25 mouse cellular contexts compared by ENCODE assay signal in the genomic region with DNA sequence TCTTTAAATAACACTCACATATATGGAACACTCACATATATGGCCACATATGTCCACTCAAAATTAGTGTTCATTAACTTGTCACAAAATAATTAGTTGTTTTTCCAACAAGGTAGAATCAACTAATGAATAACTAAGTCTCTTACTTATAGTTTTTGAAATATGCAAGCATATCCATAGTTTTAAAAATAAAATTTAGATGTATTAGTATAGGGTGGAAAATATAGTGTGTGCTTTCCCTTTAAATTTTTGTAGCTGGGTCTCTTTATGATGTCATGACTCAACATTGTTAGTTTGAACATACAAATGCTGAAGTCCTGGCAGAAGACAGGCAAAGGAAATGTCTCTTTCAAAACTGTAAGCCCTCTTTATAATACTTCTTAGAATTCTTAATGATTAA. TPM values are rescaled to one million over a fixed set of nuclear protein-coding genes. Genes with fewer than 3 reads are reported as not detected.
"Had no signal": no experiment of that assay in that cellular context is flagged by ENCODE, and none has a peak within 500 bp of the region (broad histone marks: within the 10 kb centered on the region; RNA-seq: fewer than 3 reads in every experiment).

Gene Cylc1 (plus strand): TSS at position 301 of the 400 bp plus-strand sequence.

- H3K4me1 ChIP-seq: neural tube, embryonic 12.5 days; neural tube, embryonic 13.5 days; neural tube, embryonic 15.5 days; stomach, embryonic 15.5 days had no signal

- H3K27ac ChIP-seq: neural tube, embryonic 12.5 days; neural tube, embryonic 13.5 days; neural tube, embryonic 15.5 days; stomach, embryonic 15.5 days; stomach, postnatal 0 days had no signal

- DNase-seq: retina, postnatal 1 day; right cerebral cortex, adult 18-20 months; right cerebral cortex, postnatal 14 days; right cerebral cortex, postnatal 25 days; right cerebral cortex, postnatal 4 days; spleen, adult 18-20 months; thymus, adult 18-20 months; thymus, adult 2 months; thymus, postnatal 14 days; thymus, postnatal 25 days; thymus, postnatal 36 days; thymus, postnatal 4 days had no signal

- H3K27me3 ChIP-seq: neural tube, embryonic 12.5 days; neural tube, embryonic 13.5 days; neural tube, embryonic 15.5 days; stomach, embryonic 15.5 days had no signal

- H3K36me3 ChIP-seq: neural tube, embryonic 12.5 days; neural tube, embryonic 13.5 days; neural tube, embryonic 15.5 days; stomach, embryonic 15.5 days had no signal

- H3K4me3 ChIP-seq: neural tube, embryonic 12.5 days; neural tube, embryonic 13.5 days; neural tube, embryonic 15.5 days; stomach, embryonic 15.5 days had no signal

RNA-seq across cellular contexts. Expression of gene Cylc1, which starts in this region (rescaled TPM):
- polyA plus RNA-seq: neural tube, embryonic 11.5 days; neural tube, embryonic 12.5 days; neural tube, embryonic 13.5 days; neural tube, embryonic 14.5 days; neural tube, embryonic 15.5 days; small intestine, adult 2 months; spleen, adult 2 months; stomach, embryonic 14.5 days; stomach, embryonic 15.5 days; stomach, embryonic 16.5 days; stomach, postnatal 0 days; thymus, adult 2 months; thymus, postnatal 0 days; urinary bladder, adult 2 months had no signal
